Mouse (Mus musculus) ovary, postnatal 10 days (tissue): ENCODE results near the gene Golga2.

Experiments used
- DNase-seq: peaks from one replicate; pipeline ENCODE4 v3.0.0; 2022; ENCODE audit warnings: low spot score

Golga2 gene

GRCm38 (mm10) chr2:32287334-32287840, at the start of gene Golga2:
Golga2 (plus strand) TSS chr2:32287384.
- DNase-seq = no peak

- DNase-seq = no peak
Observed at GRCm38 (mm10) chr2:32237571-32237970, 49.6 kb upstream of the Golga2 start.

DNA sequence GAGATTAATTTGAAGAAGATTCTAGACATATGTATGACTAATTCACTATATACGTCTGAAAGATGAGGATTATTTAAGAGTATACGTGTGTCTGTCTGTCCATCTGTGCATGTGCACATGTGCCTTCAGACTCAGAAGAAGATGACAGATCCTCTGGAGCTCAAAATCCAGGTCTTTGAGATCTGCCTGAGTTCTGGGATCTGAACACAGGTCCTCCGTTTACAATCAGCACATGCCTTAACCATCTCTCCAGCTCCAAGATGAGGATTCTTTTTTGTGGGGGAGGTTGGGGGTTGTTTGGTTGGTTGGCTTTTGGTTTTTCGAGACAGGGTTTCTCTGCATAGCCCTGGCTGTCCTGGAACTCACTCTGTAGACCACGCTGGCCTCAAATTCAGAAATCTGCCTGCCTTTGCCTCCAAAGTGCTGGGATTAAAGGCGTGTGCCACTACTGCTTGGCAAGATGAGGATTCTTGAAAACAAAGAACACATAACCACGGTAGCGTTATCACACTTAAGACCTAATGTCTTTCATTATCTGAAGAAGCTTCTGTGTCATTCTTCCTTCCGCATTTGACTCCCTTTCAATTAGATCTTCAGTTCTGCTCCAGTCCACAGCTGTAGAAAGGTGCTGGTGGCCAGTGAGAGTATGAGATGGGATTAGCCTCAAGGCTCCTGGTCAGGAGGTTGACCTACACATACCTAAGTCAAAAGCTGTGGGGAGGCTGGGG, 48.3 kb upstream of the Golga2 start:
- no peak for DNase-seq

DNA sequence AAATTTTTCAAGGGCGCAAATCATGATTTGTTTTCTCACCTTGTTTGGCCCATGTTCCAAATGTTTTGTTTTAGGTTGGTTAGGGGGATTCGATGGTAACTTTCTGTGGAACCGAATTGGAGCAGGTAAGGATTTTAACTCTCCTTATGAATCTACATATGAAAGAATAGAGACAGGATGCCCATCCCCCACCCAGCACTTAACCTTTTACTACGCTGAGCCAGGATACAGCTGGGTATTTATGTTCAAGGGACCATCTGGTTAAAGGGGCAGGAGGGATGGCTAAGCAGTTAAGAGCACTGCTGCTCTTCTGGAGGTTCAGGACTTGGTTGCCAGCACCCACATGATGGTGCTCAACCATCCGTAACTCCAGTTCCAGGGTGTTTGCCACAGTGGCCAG, 46.6 kb upstream of the Golga2 start:
- DNase-seq = no peak

DNA sequence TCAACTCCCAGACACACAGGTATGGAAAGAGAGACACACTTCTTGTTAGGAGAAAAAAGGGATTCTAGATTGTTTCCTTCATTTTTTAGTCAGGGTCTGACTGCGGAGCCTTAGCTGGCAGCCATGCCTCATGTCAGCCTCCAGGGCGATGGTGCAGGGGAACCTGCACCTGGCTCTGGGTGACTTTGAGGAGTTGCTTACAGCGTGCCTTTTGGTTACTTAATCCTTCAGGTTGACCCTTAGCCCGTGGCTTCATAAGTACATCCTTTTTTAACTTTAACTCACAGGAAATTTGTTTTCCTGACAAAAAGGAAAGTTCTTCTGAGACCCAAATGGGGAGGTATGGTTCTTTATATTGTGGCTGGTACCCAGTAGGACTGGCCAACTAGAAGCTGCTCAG, 44.2 kb upstream of the Golga2 start:
- no peak for DNase-seq

DNA sequence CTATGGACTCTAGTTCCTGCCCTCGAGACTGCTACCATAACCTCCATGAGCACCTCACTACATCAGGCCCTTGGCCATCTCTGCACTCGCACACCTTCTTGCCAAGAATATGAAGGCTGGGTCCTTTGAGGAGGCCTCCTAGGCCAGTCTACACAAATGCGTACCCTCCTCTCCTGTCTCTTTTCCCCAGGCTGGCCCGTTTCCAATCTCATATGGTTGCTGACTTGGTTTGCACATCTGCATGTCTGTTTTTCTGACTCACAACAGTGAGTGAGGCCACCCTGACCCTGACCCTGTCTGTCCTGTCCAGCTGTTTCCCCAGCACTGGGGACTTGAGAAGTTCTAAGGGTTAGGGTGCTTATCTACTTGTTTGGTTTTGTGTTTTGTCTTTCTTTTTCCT, 40.4 kb upstream of the Golga2 start:
- no peak for DNase-seq

DNA sequence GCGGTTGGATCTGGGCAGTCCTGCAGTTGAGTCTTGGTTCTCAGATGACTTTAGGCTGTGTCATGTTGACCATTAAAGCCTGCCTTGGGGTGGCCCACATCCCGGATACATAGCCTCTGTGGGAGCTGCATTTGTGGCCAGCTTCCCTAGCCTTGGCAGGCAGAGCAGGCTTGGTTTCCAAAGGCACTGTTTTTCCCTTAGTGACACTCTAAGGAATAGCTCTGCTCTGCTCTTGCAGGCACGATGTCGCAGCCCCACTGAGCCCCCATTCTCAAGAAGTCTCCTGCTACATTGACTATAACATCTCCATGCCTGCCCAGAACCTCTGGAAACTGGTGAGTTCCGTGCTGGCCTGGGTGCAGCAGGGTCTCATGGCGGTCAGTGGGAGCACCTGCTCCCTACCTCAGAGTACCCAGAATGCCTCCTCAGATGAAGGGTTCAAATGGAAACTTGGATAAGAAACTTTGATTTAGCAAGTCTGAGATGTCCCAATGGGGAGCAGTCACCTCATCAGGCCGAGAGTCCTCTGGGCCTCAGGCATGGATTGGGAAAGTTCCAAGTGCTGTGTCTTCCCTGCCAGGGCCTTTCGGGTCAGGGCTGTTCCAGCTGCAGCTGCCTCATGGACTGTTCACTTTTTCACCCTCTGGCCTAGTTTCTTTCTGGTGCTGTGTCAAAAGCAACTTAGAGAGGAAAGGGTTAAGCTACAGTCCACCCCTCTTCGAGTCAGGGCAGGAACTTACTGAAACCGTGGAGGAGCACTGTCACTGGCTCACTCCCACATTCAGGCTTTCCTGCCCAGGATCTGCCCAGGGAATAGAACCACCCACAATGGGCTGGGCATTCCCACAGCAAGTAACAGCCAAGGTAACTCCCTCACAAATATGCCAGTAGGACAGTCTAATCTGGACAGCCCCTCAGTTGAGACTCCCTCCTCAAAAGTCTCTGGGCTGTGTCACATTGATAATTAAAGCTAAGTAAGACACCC, 38.5 kb upstream of the Golga2 start:
- DNase-seq = no peak

DNA sequence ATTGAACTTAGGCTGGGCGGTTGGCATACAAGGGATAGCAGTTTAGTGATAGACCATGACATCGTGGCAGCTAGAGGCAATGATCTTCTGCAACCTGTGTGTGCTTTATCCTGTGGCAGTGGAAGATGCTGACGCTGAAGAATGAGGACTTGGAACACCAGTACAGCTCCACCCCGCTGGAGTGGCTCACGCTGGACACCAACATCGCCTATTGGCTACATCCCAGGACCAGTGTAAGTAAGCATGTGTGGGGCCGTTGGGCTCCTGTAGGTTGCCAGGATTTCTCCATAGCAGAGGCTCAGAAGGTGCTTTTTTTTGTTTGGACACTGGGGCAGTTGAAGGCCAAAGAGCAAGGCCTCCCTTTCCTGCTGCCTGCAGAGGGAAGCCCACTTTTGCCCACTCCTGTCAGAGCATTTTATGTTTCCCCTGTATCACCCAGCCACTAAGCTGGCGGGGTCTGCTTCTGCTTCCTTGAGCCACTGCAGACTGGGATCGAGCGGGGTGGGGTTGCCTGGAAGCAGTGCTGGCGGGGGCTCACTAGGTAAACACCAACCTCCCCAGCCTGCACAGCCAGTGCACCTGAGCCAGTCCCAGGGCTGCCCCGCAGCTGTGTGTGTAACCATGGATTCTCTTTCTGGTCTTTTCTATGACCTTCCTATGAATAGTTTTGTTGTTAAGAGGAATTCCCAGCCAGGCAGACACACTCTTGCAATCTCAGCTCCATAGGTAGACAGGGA, 35.2 kb upstream of the Golga2 start:
- DNase-seq = no peak

DNA sequence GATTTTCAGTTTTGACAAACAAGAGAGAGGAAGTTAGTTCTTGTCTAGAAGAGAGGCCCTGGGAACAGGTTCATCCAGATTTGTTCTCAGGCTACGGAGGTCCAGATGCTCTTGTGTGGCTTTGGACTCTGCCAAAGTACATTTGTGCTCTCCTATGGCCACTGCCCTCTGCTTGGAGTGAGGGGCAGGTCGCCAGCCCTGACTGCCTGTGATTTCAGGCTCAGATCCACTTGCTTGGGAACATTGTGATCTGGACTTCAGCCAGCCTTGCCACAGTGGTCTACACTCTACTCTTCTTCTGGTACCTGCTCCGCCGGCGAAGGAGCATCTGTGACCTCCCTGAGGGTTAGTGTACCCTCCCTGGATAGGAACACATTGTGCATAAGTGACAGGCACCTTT, 34.5 kb upstream of the Golga2 start:
- no peak for DNase-seq

- DNase-seq = no peak
Observed at GRCm38 (mm10) chr2:32253352-32253751, 33.8 kb upstream of the Golga2 start.

DNA sequence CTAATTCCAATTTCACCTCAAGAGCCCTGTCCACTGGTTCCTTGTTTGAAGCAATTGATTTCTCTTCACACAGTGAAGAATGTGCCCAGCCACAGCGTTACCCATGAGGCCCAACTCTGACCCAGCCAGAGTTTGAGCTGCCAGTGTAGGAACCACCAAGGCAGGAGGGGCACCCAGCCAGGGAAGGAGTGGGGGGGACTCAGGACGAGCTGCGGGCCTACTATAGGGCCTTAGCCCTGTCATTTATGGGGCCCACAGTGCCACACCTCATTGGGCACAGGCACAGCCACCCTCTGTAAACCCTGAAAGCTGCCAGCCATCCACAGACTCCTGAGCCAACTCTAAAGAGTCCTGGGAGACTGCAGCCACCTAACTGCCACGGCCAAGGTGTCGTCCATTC, 32.6 kb upstream of the Golga2 start:
- no peak for DNase-seq

- DNase-seq = no peak
Observed at GRCm38 (mm10) chr2:32256273-32256672, 30.9 kb upstream of the Golga2 start.

- DNase-seq = no peak
Observed at GRCm38 (mm10) chr2:32258887-32259533, 28.2 kb upstream of the Golga2 start.

DNA sequence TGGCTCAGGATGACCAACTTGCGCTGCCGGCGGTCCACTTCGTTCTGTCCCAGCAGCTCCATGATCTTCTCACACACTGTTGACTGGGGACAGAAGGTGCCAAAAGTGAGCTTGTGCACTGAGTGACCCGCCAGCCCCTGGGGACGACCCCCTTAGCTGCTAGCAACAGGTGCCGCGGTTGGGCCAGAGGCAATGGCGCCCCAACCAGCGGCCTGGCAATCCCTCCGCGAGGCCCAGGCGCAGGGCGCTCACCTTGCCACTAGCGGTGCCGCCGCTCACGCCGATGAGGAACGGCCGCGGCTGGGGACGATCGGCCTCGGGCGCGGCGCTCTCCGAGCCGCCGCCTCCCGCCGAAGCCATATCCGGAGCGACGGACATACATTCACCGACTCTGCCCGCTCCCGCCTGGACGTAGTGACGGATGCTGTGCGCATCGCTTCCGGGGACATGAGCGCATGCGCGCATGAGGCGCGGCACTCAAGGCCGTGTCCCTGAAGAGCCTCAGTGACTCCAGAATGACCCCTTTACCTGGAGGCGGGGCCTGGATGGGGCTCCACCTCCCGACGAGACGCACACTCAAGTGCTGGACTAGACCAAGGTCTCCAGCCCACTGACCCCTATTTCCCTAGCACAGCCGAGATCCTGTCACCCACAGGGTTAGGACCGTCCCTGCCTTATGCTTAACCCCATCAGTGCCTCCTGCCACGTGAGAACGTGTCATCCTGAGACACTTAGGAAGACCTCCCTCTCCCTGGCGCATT, 27.3 kb upstream of the Golga2 start, which contains the start of gene Uck1:
Gene Uck1 (minus strand): TSS at position 503 of the 761 bp plus-strand sequence.
- peak; percentile 66 for DNase-seq

- no peak for DNase-seq
Observed at GRCm38 (mm10) chr2:32260635-32261034, 26.5 kb upstream of the Golga2 start.

DNA sequence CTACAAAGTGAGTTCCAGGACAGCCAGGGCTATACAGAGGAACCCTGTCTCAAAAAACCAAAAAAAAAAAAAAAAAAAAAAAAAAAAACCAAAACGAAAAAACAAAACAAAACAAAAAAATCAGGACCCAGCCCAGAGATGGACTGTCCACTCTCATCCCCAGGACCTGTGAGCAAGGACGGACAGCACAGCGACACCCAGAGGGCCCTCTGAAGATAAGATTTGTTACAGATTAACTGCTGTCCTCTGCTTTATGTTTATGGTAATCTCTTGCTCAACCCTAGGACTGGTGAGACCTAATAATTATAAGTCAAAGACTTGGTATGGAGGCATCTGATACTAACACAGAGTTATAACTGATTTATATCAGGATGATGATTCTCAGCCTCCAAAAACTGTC, 11.4 kb upstream of the Golga2 start:
- DNase-seq = no peak

GRCm38 (mm10) chr2:32282289-32282688, 4.9 kb upstream of the Golga2 start:
- DNase-seq = no peak

GRCm38 (mm10) chr2:32282727-32283126, 4.5 kb upstream of the Golga2 start:
- peak; percentile 19 for DNase-seq

DNA sequence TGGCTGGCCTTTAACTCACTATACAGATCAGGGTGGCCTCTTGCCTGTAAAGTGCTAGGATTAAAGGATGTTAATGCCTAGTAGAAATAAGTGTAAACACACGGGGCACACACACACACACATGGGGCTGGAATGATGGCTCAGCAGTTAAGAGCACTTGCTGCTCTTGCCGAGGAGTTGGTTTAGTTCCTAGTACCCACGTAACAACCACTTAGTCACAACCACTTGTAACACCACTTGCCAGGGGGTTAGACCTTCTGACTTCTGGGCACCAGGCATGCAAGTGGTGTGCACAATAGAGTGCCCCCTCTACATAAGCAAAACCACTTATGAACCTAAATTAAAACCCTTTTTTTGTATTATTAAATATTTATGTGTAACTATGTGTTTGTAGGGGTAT, 3.2 kb upstream of the Golga2 start:
- no peak for DNase-seq

- peak; percentile 87 for DNase-seq
Observed at GRCm38 (mm10) chr2:32287923-32288367, 761 bp downstream of the Golga2 start, which contains the start of gene Swi5. Swi5 (minus strand) TSS chr2:32288075.
